Mouse (Mus musculus) monocyte, adult 5-6 weeks (primary cell): Measurements from ENCODE around the gene Tep1. TPM values are rescaled to one million over a fixed set of nuclear protein-coding genes. Genes with fewer than 3 reads are reported as not detected.

Experiments used
- ATAC-seq: fragments of 153-309, 156-312 bp; replicated peaks from 2 replicates; pipeline ENCODE4 v1.8.0; 2017; ENCODE audit warnings: mild to moderate bottlenecking; ENCODE audit not compliant: low TSS enrichment, insufficient number of reproducible peaks, severe bottlenecking, poor library complexity, low FRiP score
- total RNA-seq: library from RNA; stranded (forward); fragments of 200-1000, 200-491, 200-594 nt; gene quantifications from 3 replicates; pipeline ENCODE4 v1.2.3, GENCODE M21; 2017

Gene Tep1
- total RNA-seq, 1 experiment from 2014 or later, result 144 TPM

DNA sequence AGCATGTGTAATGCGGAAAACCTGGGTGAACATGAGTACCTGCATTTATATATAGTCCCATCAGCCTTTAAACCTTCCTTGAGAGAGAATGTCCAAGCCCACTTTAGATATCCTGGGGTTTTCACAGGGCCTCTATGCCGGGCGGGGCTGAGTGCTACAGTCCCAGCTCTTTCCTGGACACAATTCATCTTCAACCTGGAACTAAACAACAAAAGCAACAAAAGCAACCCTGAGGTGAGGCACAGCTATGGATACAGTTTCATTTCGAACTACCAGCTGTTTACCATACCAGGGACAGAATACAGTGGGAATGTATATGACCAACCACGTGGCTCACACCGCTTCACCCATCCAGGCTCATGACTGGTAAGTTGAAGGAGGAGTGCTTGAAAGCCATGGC lies 67.9 kb downstream of the Tep1 start:
- no peak for ATAC-seq

DNA sequence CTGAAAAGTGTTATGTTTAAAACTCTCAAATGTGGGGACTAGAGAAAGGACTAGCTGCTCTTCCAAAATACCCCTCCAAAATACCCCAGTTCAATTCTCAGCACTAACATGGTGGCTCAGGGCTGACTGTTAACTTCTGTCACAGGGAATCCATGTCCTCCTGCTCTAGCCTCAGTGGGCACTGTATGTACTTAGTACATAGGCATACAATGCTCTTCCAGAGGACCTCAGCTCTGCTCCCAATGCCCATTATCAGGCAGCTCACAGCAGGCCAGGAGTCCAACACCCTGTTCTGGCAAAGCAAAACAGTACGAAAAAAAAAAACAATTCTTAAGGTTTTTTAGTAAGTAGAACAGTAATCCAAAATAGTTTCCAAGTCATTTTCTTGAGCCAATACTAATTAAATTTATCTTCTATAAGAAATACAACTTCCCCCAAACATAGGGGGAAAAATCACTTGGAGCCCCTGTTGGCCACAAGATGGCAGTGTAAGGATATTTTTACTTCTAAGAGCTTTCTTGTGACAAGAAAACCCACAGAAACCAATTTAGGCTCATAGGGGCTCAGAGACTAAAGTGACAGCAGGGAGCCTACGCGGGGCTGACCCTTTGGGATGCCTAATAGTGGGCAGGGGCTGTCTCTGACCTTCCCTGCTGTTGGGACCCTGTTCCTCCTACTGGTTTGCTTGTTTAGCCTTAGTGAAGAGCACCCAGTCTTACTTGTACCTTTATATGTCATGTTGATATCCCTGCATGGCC lies 70.7 kb downstream of the Tep1 start:
- peak; percentile 20; the same call in 1 of the 2 replicates for ATAC-seq

DNA sequence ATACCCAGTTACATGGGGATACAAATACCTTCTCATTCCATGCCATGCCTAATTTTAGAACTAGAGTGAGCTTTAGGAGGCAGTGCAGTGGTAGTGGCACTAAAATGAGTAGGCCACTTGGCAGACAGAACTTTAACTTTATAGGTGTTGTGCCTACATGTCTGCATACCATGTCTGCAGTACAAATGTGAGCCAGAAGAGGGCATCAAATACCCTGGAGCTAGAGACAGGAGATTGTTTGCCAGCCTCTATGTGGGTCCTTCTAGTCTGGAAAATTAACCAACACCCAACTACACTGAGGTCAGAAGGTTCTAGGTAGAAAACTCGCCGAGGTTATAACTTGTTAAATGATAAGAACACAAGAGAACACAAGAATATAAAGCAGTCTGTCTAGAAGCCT lies 71.8 kb downstream of the Tep1 start:
- peak; percentile 60 for ATAC-seq

DNA sequence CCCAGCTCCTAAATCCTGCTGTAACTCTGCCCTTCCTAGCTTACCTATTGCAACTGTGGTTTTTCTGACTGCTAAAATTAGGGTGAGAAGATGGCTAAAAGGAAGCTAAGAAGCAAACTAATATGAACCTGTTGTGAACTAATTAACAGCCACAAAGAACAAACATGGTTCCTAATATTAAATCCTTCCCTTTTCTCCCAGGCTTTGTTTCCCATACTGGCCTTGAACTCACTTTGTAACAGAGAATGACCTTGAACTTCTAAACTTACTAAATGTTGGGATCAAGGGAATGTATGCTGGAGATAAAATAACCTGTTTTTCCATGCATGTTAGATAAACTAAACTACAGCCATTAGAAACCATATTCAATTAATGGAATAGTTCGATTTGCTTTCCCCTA lies 73.9 kb downstream of the Tep1 start:
- ATAC-seq, result no peak

DNA sequence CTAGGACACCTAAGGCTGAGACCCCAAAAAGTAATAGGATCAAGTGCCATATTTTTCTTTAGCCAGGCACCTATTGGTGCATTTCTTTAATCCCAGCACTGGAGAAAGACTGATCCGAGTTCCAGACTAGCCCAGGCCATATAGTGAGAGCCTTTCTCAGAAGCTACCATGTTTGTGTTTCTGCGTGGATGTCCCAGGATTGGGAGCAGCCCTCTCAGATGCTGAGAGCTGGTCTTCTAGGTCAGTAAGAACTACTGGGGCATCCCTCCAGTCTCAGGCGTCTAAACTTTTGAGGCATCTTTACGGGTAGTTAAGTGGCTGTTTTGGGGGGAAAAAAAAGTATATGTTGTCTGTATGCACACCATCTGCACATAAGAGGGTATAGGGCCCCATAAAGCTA lies 74.4 kb downstream of the Tep1 start:
- no peak for ATAC-seq

DNA sequence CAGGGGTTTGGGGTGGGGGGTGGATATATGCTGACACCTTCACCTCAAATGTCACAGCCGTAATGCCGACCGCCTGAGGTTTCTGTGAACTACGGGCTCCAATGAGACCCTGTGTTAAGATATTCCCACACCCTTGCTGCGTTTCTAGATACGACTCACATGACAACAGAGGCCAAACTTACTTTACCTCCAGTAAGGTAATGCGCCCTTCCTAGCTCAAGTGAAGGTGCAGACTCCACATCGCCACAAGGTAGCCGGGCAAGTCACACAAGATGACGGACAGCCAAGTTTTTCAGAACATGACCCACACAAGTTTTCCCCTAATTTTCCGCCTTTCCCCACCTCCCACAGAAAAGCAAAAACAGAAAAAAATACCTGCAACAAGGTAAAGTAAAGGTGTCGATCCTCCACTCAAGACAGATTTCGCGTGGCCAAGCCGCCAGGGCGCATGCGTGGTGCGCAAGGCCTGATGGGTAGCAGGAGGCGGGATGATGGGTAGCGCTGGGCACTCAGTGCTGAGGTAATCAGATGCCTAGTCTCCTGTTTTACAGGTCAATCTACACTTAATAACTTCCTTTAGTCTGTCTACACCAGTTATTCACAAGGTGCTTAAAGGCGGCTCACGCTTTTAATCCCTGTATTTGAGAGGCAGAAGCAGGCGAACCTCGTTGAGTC lies 75.0 kb downstream of the Tep1 start:
- no peak for ATAC-seq

DNA sequence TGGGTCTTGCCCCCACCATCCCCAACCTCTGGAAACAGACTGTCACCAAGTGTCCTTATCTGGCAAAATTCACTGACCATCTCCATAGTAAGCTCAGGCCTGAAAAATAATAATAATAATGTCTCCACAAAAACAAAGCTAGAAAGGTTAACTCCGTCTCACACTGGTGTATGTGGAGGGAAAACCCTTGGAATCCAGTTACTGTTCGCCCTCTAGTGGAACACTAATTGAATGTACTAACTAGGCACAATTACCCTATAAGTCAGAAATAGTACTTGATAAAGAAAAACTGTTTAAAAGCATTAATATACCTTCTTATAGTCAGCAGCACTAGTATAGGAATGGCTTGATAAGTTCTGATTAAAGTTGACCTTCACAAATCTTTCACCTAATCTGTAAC lies 82.2 kb downstream of the Tep1 start:
- no peak for ATAC-seq

DNA sequence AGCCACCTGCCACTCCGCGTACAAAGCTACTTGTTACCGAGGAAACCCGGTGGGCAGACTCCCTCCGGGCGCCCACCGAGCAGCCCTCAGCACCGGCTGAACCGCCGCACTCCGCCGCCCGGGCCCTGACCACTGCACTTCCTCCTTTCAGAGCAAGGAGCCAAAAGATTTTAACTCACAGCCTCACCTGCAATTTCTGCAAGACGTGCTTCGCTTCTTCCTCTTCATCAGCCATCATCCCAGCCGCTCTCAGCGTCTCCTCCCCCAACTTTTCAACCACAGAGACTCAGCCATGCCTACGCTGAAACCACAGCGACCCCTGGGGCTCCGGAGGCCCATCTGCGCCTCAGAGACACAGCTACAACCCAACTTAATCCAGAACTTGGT lies 85.1 kb downstream of the Tep1 start, which contains the start of gene Ttc5:
Gene Ttc5 (minus strand): TSS at position 269 of the 387 bp plus-strand sequence.
- ATAC-seq, result peak; percentile 98

DNA sequence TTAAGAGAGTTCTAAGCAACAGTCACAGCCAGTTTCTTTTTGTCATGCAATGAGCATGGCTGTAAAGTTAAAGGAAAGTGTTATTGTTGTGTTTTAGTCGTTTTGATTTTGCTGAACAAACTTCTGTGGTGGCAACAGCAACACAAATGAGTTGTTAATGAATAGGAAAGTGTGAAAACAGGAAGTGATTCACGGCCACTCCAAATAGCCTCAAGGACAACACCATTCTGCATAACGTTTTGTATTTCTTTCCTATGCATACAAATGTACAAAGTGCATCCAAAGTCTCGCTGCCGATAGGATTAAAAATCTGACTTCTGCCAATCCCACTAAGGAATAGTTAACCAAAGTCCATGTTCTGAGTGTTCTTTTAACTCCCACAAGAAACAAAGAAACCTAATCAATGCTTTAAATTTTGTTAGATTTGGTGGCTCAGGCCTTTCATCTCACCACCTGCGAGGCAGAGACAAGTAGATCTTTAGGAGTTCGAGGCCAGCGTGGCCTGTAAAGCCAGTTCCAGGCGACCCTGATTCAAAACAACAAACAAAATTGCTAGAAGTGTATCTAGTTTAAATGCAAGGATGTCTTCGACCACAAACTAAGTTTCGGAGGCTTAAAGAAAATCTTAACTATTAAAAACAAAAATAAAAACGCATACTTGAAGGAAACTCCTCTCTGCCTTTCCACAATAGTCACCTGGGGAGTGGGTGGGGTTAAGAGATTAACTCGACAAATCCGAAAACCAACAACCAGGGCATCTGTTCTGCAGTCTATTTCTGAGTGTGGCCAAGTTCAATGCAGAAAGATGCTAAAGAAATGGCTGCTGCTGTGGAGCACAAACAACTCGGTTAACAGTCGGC lies 85.7 kb downstream of the Tep1 start:
- no peak for ATAC-seq

DNA sequence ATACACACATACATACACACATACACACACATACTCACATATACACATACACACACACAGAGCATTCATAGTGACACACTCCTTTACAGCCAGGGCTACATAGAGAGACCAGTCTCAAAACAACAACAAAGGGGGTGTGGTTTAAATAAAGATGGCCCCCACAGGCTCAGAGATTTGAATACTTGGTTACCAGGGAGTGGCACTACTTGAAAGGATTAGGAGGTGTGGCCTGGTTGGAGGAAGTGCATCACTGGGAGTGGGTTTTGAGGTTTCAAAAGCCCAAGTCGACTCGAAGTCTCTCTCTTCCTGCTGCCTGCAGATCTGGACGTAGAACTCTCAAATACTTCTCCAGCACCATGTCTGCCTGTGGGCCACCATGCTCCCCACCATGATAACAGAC lies 88.2 kb downstream of the Tep1 start:
- no peak for ATAC-seq

Other genes starting within 250 kb of the Tep1 start
- not detected in 3 replicates for gene Olfr745, start 231.2 kb downstream of the Tep1 start, total RNA-seq
- gene Olfr746, start 223.5 kb downstream of the Tep1 start, total RNA-seq, result not detected in 3 replicates
- not detected in 3 replicates for gene Olfr747, start 177.4 kb downstream of the Tep1 start, total RNA-seq
- gene Olfr748, start 163.2 kb downstream of the Tep1 start, total RNA-seq, result not detected in 3 replicates
- not detected in 3 replicates for gene Olfr749, start 125.5 kb downstream of the Tep1 start, total RNA-seq
- gene Ttc5, start 85.0 kb downstream of the Tep1 start, total RNA-seq, result 55.8 to 70.2 TPM (median 65.8 TPM) in 3 replicates
- gene Ccnb1ip1, start 62.8 kb downstream of the Tep1 start, total RNA-seq, result not detected in 3 replicates
- gene Parp2, start 62.7 kb downstream of the Tep1 start, total RNA-seq, result 85.4 to 96.9 TPM (median 86.6 TPM) in 3 replicates
- gene Klhl33, start 26.9 kb upstream of the Tep1 start, total RNA-seq, result not detected in 3 replicates
- gene Osgep, start 54.3 kb upstream of the Tep1 start, total RNA-seq, result 51.7 to 66.4 TPM (median 58.2 TPM) in 3 replicates
- gene Apex1, start 54.4 kb upstream of the Tep1 start, total RNA-seq, result 8.5 to 22.9 TPM (median 11.7 TPM) in 3 replicates
- 34.7 to 50.0 TPM (median 44.9 TPM) in 3 replicates for gene Pip4p1, start 60.3 kb upstream of the Tep1 start, total RNA-seq
- gene Pnp, start 60.5 kb upstream of the Tep1 start, total RNA-seq, result 61.9 to 69.4 TPM (median 68.2 TPM) in 3 replicates
- gene Gm49342, start 74.0 kb upstream of the Tep1 start, total RNA-seq, result 8.7 to 29.0 TPM (median 10.8 TPM) in 3 replicates
- gene Pnp2, start 85.4 kb upstream of the Tep1 start, total RNA-seq, result 1.9 to 3.0 TPM (median 1.9 TPM) in 3 replicates
- gene Rnase10, start 137.2 kb upstream of the Tep1 start, total RNA-seq, result not detected in 3 replicates
- not detected in 3 replicates for gene Rnase9, start 171.3 kb upstream of the Tep1 start, total RNA-seq
- not detected in 3 replicates for gene Rnase11, start 179.6 kb upstream of the Tep1 start, total RNA-seq
- 1.1 TPM in 1 of 3 replicates, not detected in the others for gene Rnase12, start 187.1 kb upstream of the Tep1 start, total RNA-seq
- gene Olfr750, start 203.9 kb upstream of the Tep1 start, total RNA-seq, result not detected in 3 replicates
- gene Rnase4, start 220.5 kb upstream of the Tep1 start, total RNA-seq, result 10.2 to 19.2 TPM (median 14.1 TPM) in 3 replicates
- 0.75 to 1.2 TPM in 2 of 3 replicates, not detected in the other for gene Ang, start 220.6 kb upstream of the Tep1 start, total RNA-seq
- gene Eddm3b, start 243.9 kb upstream of the Tep1 start, total RNA-seq, result not detected in 3 replicates